Mouse (Mus musculus): ENCODE measurements at regions not wholly inside any gene's neighbourhood (a gene's known extent, or its start where the extent isn't known, plus 50 kb on each side); places are given as distances from the start of the nearest gene placed in this dataset.
A peak's percentile ranks its signal among the peaks of the same experiment; 100 is the strongest.

- intact Hi-C loops (cut with DNase I) = no loop called here
- DNase-seq = no peak
Observed at GRCm38 (mm10) chr6:66224164-66224903, 271.9 kb downstream of the 4930544G11Rik start.

GRCm38 (mm10) chr6:66236368-66236767 lies 284.0 kb downstream of the 4930544G11Rik start:
- intact Hi-C loops (cut with DNase I) = no loop called here

GRCm38 (mm10) chr6:66255378-66255777 lies 279.8 kb upstream of the Mad2l1 start:
- DNase-seq = no peak
- intact Hi-C loops (cut with DNase I) = no loop called here

More at GRCm38 (mm10) chr6:66236368-66236767, 284.0 kb downstream of the 4930544G11Rik start:
- DNase-seq = no peak

GRCm38 (mm10) chr6:66263429-66263828 lies 271.8 kb upstream of the Mad2l1 start:
- no peak for DNase-seq
- intact Hi-C loops (cut with DNase I) = no loop called here

GRCm38 (mm10) chr6:66263918-66264317 lies 271.3 kb upstream of the Mad2l1 start:
- DNase-seq = no peak
- intact Hi-C loops (cut with DNase I) = no loop called here

- intact Hi-C loops (cut with DNase I) = no loop called here
- DNase-seq = no peak
Observed at GRCm38 (mm10) chr6:66268427-66268826, 266.8 kb upstream of the Mad2l1 start.

GRCm38 (mm10) chr6:66271414-66272206 lies 263.6 kb upstream of the Mad2l1 start:
- intact Hi-C loops (cut with DNase I) = no loop called here
- peak; percentile 5 to 15 for DNase-seq

GRCm38 (mm10) chr6:66272216-66272615 lies 263.0 kb upstream of the Mad2l1 start:
- intact Hi-C loops (cut with DNase I) = no loop called here
- no peak for DNase-seq

- no peak for DNase-seq
- intact Hi-C loops (cut with DNase I) = no loop called here
Observed at GRCm38 (mm10) chr6:66274737-66275136, 260.5 kb upstream of the Mad2l1 start.

GRCm38 (mm10) chr6:66280701-66281100 lies 254.5 kb upstream of the Mad2l1 start:
- intact Hi-C loops (cut with DNase I) = no loop called here
- no peak for DNase-seq

- intact Hi-C loops (cut with DNase I) = no loop called here
- no peak for DNase-seq
Observed at GRCm38 (mm10) chr6:66282566-66283115, 252.5 kb upstream of the Mad2l1 start.

GRCm38 (mm10) chr6:66283521-66283920 lies 251.7 kb upstream of the Mad2l1 start:
- DNase-seq = no peak
- intact Hi-C loops (cut with DNase I) = no loop called here

- intact Hi-C loops (cut with DNase I) = no loop called here
- no peak for DNase-seq
Observed at GRCm38 (mm10) chr6:66287607-66288006, 247.6 kb upstream of the Mad2l1 start.

GRCm38 (mm10) chr6:66289196-66289595 lies 246.0 kb upstream of the Mad2l1 start:
- no peak for DNase-seq
- intact Hi-C loops (cut with DNase I) = no loop called here

- DNase-seq = no peak
- intact Hi-C loops (cut with DNase I) = no loop called here
Observed at GRCm38 (mm10) chr6:66291576-66291975, 243.6 kb upstream of the Mad2l1 start.

- intact Hi-C loops (cut with DNase I) = no loop called here
- DNase-seq = no peak
Observed at GRCm38 (mm10) chr6:66298056-66298455, 237.1 kb upstream of the Mad2l1 start.

- no peak for DNase-seq
- intact Hi-C loops (cut with DNase I) = no loop called here
Observed at GRCm38 (mm10) chr6:66300189-66300588, 235.0 kb upstream of the Mad2l1 start.

- intact Hi-C loops (cut with DNase I) = no loop called here
- no peak for DNase-seq
Observed at GRCm38 (mm10) chr6:66344848-66345247, 190.3 kb upstream of the Mad2l1 start.

GRCm38 (mm10) chr6:66347356-66347755 lies 187.8 kb upstream of the Mad2l1 start:
- no peak for DNase-seq
- intact Hi-C loops (cut with DNase I) = no loop called here

- intact Hi-C loops (cut with DNase I) = no loop called here
- DNase-seq = peak; percentile 22 to 55
Observed at GRCm38 (mm10) chr6:66361130-66361529, 174.1 kb upstream of the Mad2l1 start.

GRCm38 (mm10) chr6:66367263-66367662 lies 167.9 kb upstream of the Mad2l1 start:
- peak; percentile 28 to 61 for DNase-seq

More at GRCm38 (mm10) chr6:66367263-66367662, 167.9 kb upstream of the Mad2l1 start:
- intact Hi-C loops (cut with DNase I) = no loop called here
